Mouse (Mus musculus) cerebellum, postnatal 25 days (tissue): ENCODE measurements around the gene Rtn1.

Source experiments
- DNase-seq, 2 experiments: peaks; one replicate each; pipeline ENCODE4 v3.0.0; 2021; ENCODE audit warnings: mixed read lengths in 2 of 2

Gene Rtn1

GRCm38 (mm10) chr12:72373916-72374615, 34.8 kb downstream of the Rtn1 start:
- DNase-seq = peak in 1 of 2 experiments; percentile 22

- peak; percentile 81 to 88 for DNase-seq
These were observed 38.8 kb downstream of the Rtn1 start for GRCm38 (mm10) chr12:72370081-72370480.

GRCm38 (mm10) chr12:72366763-72367162, 42.1 kb downstream of the Rtn1 start:
- no peak for DNase-seq

GRCm38 (mm10) chr12:72366104-72366437, 42.8 kb downstream of the Rtn1 start:
- no peak for DNase-seq

GRCm38 (mm10) chr12:72365231-72366103, 43.4 kb downstream of the Rtn1 start:
- no peak for DNase-seq

- no peak for DNase-seq
These were observed 44.3 kb downstream of the Rtn1 start for GRCm38 (mm10) chr12:72364543-72364942.

GRCm38 (mm10) chr12:72361701-72362354, 47.0 kb downstream of the Rtn1 start:
- DNase-seq = no peak

- DNase-seq = no peak
These were observed 47.8 kb downstream of the Rtn1 start for GRCm38 (mm10) chr12:72360926-72361615.

GRCm38 (mm10) chr12:72359903-72360302, 49.0 kb downstream of the Rtn1 start:
- DNase-seq = no peak

- no peak for DNase-seq
These were observed 51.0 kb downstream of the Rtn1 start for GRCm38 (mm10) chr12:72357667-72358420.

- no peak for DNase-seq
These were observed 54.6 kb downstream of the Rtn1 start for GRCm38 (mm10) chr12:72354241-72354640.

- DNase-seq = no peak
These were observed 55.3 kb downstream of the Rtn1 start for GRCm38 (mm10) chr12:72353506-72353905.

GRCm38 (mm10) chr12:72348508-72348907, 60.3 kb downstream of the Rtn1 start:
- peak; percentile 32 to 43 for DNase-seq

GRCm38 (mm10) chr12:72347184-72347583, 61.7 kb downstream of the Rtn1 start:
- no peak for DNase-seq

- DNase-seq = no peak
These were observed 65.2 kb downstream of the Rtn1 start for GRCm38 (mm10) chr12:72343639-72344038.

- no peak for DNase-seq
These were observed 72.8 kb downstream of the Rtn1 start for GRCm38 (mm10) chr12:72336009-72336408.

- DNase-seq = no peak
These were observed 76.3 kb downstream of the Rtn1 start for GRCm38 (mm10) chr12:72332488-72333013.

GRCm38 (mm10) chr12:72331912-72332487, 76.9 kb downstream of the Rtn1 start:
- peak in 1 of 2 experiments; percentile 22 for DNase-seq

- no peak for DNase-seq
These were observed 82.8 kb downstream of the Rtn1 start for GRCm38 (mm10) chr12:72326087-72326486.

GRCm38 (mm10) chr12:72325025-72325424, 83.8 kb downstream of the Rtn1 start:
- no peak for DNase-seq

- DNase-seq = no peak
These were observed 84.5 kb downstream of the Rtn1 start for GRCm38 (mm10) chr12:72324210-72324871.
